5 mouse cellular contexts compared by ENCODE assay signal in the genomic region with DNA sequence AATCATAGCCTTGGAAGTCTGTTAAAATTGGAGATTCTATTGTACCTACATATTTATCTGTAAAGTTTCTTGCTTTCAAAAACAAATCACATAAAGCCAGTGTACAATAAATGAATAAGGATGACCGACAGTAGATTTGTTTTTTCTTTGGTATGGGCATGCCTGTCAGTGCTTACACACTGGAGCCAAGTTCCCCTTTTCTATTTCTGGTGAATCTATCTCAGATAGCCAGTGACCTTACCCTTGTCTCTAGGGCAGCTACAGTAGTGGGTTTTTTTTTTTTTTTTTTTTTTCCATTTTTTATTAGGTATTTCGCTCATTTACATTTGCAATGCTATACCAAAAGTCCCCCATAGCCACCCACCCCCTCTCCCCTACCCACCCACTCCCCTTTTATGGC.
DNase-seq lines count a peak whose midpoint lies in the region; ATAC-seq and TF ChIP-seq lines count a peak whose summit lies in the region.
"Not testable (repeated sequence)": the region's sequence is repeated elsewhere in the genome, so short reads cannot be mapped to it uniquely, and the experiment has no call there.

No protein-coding gene starts in this region.

- H3K79me2 ChIP-seq in MEL (ENCODE audit: control insufficient read depth, insufficient read depth, low read length, poor library complexity), result not testable (repeated sequence)

- not testable (repeated sequence) for TF ChIP-seq RAD21 in MEL (IDR thresholded peaks at IDR 0.05; ENCODE audit: low read depth, low read length)

- not testable (repeated sequence) for H3K27me3 ChIP-seq in G1E (ENCODE audit: insufficient read depth, low read length); MEL (ENCODE audit: control insufficient read depth in 1 of 2, insufficient read depth in 2 of 2, low read length in 2 of 2)

- TF ChIP-seq POLR2A in MEL (IDR thresholded peaks at IDR 0.05; ENCODE audit: control insufficient read depth in 1 of 2, insufficient read depth in 1 of 2, low read depth in 1 of 2, low read length in 2 of 2, poor library complexity in 1 of 2), result not testable (repeated sequence)

- TF ChIP-seq EP300 in MEL (IDR thresholded peaks at IDR 0.05; ENCODE audit: low read depth in 1 of 2, low read length in 2 of 2), result not testable (repeated sequence)

- peak; percentile 32 for DNase-seq in 416B (ENCODE audit: low read depth)
- DNase-seq in A20 (ENCODE audit: low read depth, low spot score), result peak; percentile 67
- not testable (repeated sequence) for DNase-seq in G1E (ENCODE audit: low spot score)
- DNase-seq in MEL (ENCODE audit: low read depth, low spot score), result peak; percentile 4

- H3K4me3 ChIP-seq in G1E (ENCODE audit: low read depth, low read length); MEL (ENCODE audit: control insufficient read depth in 1 of 2, insufficient read depth in 1 of 2, low read depth in 2 of 2, low read length in 2 of 2): not testable (repeated sequence)

- H3K9me3 ChIP-seq in G1E (replicated peaks); MEL (replicated peaks; ENCODE audit: insufficient read depth, low read length): not testable (repeated sequence)

- not testable (repeated sequence) for H3K27ac ChIP-seq in MEL (ENCODE audit: control insufficient read depth, low read depth, low read length)

- peak; percentile 57 for ATAC-seq in G1E (ENCODE audit: extremely low read depth, insufficient number of reproducible peaks, low FRiP score, poor library complexity, severe bottlenecking)
- 0 out of 2 replicates have a peak, but pooled peaks have one; percentile 47 for ATAC-seq in common myeloid progenitor, adult 5-6 weeks (replicated peaks; ENCODE audit: low read depth, poor library complexity, severe bottlenecking)

- H3K9ac ChIP-seq in MEL (ENCODE audit: control insufficient read depth, low read depth, low read length, poor library complexity, severe bottlenecking), result not testable (repeated sequence)

- H3K4me1 ChIP-seq in G1E (ENCODE audit: insufficient read depth, low read depth, low read length); MEL (ENCODE audit: control insufficient read depth in 1 of 2, insufficient read depth in 2 of 2, low read length in 2 of 2): not testable (repeated sequence)

- not testable (repeated sequence) for H3K36me3 ChIP-seq in G1E (replicated peaks); MEL (ENCODE audit: control insufficient read depth in 1 of 2, insufficient read depth in 2 of 2, low read length in 2 of 2)

- TF ChIP-seq CTCF in G1E (IDR thresholded peaks at IDR 0.05; ENCODE audit: low read depth, low read length); MEL (IDR thresholded peaks at IDR 0.05 in 2 of 3, conservative IDR thresholded peaks at IDR 0.05 in 1 of 3; ENCODE audit: control insufficient read depth in 1 of 3, insufficient read depth in 1 of 3, low read depth in 2 of 3, low read length in 3 of 3, poor library complexity in 1 of 3, severe bottlenecking in 1 of 3): not testable (repeated sequence)
